Mouse (Mus musculus) lung, adult 2 months (tissue): Measurements from ENCODE around the gene Klk1b5.

Experiments
- CTCF ChIP-seq: fragments of 200-500 bp; IDR thresholded peaks from 2 replicates; pipeline ENCODE4 v1.5.1; 2011; ENCODE audit warnings: mild to moderate bottlenecking, low read length, control low read depth; ENCODE audit not compliant: insufficient read depth
- POLR2A ChIP-seq: fragments of 200-500 bp; IDR thresholded peaks from 2 replicates; pipeline ENCODE4 v1.6.1; 2011; ENCODE audit warnings: low read depth, mild to moderate bottlenecking, control low read depth, low read length, borderline replicate concordance; ENCODE audit errors: extremely low read depth

DNA sequence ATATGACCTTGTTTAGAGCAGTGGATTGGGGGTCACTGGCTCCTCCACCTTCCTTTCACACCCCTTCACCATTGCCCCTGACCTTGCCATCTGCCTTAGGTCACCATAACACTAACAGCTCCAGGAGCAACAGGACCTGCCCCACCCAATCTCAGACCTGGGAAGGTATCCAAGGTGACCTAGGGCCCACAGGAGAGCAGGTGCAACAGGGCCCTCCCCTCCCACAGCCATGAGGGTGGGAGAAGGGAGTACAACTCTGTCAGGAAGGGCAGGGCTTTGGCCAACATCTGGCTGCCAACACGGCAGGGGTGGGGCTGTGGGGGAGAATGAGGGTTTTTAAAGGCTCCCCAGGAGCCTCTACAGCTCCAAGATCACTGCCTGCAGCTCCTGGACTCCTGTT, 9.3 kb downstream of the Klk1b5 start, which contains the start of gene Klk1:
- TF ChIP-seq CTCF (no peak), POLR2A (no peak)
